Mouse (Mus musculus): Measurements from ENCODE around the gene Fads6.

Fads6 gene

DNA sequence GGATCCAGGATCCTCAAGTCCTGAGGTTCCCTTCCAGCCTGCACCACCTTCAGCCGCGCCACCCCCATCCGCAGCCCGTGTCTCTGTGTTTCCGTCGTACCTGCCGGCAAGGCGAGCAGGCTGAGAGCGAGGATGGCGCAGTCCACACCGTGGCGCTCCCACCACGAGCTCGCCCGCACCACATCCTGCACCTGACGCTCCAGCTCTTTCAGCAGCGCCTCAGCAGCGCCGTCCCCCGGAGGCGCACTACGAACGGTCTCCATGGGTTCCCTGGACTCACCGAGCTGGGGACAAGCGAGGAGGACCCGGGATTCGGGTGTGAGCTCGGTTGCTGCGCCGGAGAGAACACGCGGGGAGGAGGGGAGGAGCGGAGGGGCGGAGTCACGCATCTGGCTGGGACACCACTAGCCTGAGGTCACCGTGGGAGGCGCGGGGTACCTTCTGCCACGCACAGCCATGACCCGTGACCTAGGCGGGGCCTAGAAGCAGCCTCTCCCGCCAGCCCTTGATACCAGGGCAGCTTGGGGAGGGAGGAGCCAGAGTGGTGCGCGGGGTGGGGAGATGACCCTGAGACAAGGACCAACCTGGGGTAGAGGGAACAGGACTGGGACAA lies at the start of gene Fads6:
Fads6 (minus strand) TSS at position 450 of the 613 bp plus-strand sequence.
- peak; percentile 56 to 59 for DNase-seq (ENCODE audit: low spot score in 2 of 2)

DNA sequence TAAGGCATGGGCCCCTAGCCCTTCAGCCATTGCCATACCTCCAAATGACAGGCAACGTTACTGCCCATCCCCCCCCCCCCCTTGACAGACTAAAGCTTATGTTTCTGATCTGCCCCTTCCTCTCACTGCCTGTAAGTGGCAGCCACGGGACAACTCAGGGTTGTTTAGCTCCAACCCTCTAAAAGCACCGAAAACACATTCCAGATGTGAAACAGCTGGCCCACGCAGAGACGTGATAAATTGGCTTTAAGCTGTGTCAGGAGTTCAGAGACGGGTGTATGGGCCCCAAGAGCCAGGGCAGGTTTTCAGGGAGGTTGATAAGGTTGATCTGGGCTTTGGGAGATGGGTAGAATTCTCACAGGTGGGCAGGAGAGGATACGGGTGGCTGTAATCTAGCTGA lies 48.1 kb upstream of the Fads6 start:
- no peak for DNase-seq (ENCODE audit: low spot score in 2 of 2)

GRCm38 (mm10) chr11:115344967-115345366 lies 47.5 kb upstream of the Fads6 start:
- DNase-seq (ENCODE audit: low spot score in 2 of 2): no peak

- DNase-seq (ENCODE audit: low spot score in 2 of 2): no peak
These were observed 44.4 kb upstream of the Fads6 start for GRCm38 (mm10) chr11:115341866-115342265.

DNA sequence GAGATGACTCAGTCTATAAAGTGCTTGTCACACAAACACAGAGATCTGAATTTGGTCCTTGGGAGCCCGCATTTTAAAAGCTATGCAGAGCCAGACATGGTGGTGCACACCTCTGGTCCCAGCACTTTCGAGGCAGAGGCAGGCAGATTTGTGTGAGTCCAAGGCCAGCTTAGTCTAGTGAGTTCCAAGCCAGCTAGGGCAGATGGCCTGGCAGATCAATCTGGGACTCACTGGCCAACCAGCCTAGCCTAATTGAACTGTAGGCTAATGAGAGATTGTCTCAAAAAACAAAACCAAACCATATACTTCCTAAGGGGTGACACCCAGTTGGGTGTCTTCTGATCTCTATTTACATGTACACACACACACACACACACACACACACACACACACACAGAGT lies 43.8 kb upstream of the Fads6 start:
- DNase-seq (ENCODE audit: low spot score in 2 of 2): no peak

- no peak for DNase-seq (ENCODE audit: low spot score in 2 of 2)
These were observed 40.4 kb upstream of the Fads6 start for GRCm38 (mm10) chr11:115337826-115338225.

DNA sequence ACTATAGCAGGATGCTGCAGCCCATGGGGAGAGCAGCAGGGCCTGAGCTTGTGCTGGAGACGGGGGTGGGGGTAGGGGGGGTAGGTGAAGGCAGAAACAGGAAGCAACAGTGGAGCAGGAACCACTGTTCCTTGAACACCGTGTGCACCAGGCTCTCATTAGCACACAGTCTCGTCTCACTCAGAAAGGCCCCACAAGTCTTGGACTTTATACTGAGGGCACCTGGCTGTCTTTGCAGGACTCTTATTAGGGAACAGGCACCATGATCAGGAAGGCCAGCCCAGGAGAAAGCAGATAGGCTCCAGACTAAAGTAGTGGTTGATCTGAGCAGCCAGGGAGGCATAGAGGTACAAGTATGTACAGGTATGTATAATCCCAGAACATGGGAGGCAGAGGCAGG lies 39.9 kb upstream of the Fads6 start:
- no peak for DNase-seq (ENCODE audit: low spot score in 2 of 2)

GRCm38 (mm10) chr11:115336115-115336514 lies 38.7 kb upstream of the Fads6 start:
- no peak for DNase-seq (ENCODE audit: low spot score in 2 of 2)

DNA sequence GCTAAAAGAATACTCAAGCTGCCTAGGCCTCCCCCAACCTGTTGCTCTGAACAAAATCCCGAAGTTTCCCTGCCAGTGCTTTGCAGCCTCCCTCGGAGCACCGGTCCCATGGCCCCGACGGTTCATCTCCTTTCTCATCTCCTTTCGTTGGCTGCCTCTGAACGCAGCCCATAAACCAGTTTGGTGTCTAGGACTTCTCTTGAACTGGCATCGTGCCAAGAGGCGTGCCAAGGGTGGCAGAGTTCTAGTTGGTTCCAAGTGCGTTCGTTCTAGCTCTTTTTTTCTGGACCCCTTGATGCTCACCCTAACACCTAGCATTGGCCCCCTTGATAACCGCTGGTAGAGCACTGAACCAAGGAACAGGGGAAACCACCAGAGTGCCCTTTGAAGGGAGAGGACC lies 37.8 kb upstream of the Fads6 start:
- DNase-seq (ENCODE audit: low spot score in 2 of 2): no peak

DNA sequence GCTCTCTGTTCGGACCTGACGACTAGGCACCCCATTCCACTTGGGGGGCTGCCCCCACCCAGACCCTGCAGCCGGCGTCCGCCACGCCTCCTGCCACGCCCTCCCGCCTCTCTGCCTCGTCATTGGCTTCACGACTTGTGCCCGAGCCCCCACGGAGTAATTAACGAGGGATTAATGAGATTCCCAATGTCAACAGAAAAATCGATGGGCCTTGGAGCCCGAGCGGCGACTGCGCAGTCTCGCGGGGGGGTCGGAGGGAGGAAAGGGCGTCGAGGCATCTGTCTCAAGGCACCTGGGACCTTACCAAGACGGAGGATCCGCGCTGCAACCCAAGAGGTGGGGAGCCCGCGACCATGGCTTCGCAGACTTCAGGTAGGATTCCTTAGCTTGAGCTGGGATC lies 37.1 kb upstream of the Fads6 start, which contains the start of gene Otop3:
Otop3 (plus strand) TSS at position 201 of the 400 bp plus-strand sequence.
- no peak for DNase-seq (ENCODE audit: low spot score in 2 of 2)

DNA sequence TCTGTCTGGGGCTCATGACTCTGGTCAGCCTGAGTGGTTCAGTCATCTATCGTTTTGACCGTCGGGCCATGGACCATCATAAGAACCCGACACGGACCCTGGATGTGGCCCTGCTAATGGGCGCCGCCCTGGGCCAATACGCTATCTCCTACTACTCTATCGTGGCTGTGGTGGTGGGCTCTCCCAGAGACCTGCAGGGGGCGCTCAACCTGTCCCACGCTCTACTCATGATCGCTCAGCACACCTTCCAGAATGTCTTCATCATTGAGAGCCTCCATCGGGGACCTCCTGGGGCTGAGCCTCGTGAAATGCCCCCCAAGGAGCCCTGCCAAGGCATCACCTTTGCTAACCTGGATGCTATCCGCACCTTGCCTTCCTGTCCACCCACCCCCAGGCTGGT lies 31.9 kb upstream of the Fads6 start:
- DNase-seq (ENCODE audit: low spot score in 2 of 2): no peak

GRCm38 (mm10) chr11:115326730-115327129 lies 29.3 kb upstream of the Fads6 start:
- DNase-seq (ENCODE audit: low spot score in 2 of 2): no peak

DNA sequence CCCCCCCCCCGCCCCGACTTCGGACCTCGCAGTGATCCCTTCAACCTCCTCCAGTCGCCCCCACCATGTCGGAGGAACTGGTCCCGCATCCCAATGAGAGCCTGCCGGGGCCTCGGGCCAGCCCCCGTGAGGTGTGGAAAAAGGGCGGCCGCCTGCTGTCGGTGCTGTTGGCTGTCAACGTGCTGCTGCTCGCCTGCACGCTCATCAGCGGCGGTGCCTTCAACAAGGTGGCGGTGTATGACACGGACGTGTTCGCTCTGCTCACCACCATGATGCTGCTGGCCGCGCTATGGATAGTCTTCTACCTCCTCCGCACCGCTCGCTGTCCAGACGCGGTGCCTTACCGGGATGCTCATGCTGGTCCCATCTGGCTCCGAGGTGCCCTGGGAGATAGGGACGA lies 25.9 kb upstream of the Fads6 start:
- DNase-seq (ENCODE audit: low spot score in 2 of 2): no peak

DNA sequence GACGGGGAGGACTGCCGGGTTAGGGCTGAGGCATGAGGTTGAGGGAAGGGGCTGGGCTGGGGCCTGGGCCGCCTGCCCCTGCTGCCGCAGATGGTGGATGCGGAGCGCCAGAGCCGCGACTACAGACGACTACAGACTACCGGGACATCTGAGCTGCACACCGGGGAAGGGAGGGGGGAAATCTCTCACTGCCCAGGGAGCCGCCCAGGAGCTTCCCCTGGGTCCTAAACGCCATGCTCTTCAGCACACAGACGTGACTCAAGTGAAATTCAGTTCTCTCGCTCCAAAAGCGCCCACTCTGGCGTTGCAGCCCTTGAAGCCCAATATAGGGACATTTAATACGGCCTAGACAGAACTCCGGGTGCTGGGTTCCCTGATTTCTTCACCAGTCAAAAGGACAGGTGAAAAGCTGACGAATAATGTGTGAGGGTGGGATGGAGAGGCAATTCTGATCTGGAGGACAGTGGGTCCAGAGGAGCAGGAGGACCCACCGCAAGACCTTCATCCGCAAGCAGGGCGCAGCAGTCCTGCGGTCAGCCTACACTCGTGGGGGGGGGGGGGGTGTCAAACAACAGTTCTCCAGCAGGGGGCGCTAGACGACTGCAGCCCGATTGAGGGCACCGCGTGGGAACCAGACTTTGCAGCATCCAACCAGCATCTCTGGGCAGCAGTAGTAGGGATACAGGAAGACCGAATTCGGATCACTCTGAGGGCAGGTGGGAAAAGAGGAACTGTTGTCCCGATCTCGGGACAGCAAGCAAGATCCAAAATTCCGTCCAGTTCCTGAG lies 24.6 kb upstream of the Fads6 start, which contains the start of gene Ush1g:
Ush1g (minus strand) TSS at position 136 of the 788 bp plus-strand sequence.
- no peak for DNase-seq (ENCODE audit: low spot score in 2 of 2)

- DNase-seq (ENCODE audit: low spot score in 2 of 2): no peak
These were observed 22.4 kb upstream of the Fads6 start for GRCm38 (mm10) chr11:115319704-115320383.

DNA sequence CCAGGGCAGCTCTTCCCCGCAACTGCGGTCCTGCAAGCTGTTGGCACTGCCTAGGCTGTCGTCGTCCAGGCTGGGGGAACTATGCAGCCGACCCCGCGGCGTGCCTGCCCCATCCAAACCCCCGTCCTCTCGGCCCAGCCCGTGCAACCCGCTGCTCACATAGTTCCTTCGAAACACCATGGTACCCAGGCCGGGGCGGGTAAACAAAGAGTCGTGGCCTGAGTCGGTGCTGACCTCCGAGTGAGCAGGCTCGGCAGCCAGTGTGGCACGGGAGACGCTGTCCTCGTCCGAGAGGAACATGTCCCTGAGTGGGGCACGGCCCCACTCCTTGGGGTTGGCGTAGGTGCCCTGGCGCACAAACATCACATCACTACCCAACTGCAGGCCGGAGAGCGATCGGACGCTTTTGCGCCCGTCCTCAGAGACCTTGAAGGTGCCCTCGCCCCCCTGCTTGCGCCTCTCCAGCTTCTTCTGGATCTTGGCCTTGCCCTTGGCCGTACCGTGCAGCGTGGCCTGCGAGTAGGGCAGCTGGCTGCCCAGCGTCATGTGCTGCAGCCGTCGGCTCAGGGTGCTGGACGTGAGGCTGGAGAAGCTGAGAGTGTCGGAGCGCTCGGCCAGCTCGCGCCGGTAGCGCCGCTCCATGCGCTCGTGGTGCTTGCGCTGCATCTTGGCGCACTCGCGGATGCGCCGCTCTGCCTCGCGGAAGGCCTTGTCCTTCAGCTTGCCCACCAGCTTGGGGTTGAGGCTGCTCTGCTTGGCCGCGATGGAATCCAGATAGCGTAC lies 21.0 kb upstream of the Fads6 start:
- no peak for DNase-seq (ENCODE audit: low spot score in 2 of 2)

GRCm38 (mm10) chr11:115317204-115317603 lies 19.7 kb upstream of the Fads6 start:
- no peak for DNase-seq (ENCODE audit: low spot score in 2 of 2)

DNA sequence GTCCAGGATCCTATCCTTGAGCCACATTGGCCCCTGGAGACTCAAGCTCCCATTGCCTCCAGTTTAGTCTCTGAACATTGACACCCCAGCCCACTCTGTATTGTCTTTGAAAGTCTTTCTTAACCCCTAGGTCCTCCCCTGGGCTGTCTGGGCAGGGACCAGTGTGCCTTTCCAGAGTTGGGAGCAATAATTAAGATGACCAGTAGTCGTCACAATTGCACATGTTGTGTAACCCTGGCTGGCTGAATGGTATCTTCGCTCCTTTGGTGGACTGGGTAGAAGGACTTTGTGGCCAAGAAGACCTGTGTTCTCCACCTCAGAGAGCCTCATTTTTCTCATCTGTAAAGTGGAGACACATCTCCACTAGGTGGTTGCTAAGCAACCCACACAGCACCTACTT lies 16.8 kb upstream of the Fads6 start:
- DNase-seq (ENCODE audit: low spot score in 2 of 2): no peak

- DNase-seq (ENCODE audit: low spot score in 2 of 2): no peak
These were observed 11.3 kb upstream of the Fads6 start for GRCm38 (mm10) chr11:115308781-115309180.

DNA sequence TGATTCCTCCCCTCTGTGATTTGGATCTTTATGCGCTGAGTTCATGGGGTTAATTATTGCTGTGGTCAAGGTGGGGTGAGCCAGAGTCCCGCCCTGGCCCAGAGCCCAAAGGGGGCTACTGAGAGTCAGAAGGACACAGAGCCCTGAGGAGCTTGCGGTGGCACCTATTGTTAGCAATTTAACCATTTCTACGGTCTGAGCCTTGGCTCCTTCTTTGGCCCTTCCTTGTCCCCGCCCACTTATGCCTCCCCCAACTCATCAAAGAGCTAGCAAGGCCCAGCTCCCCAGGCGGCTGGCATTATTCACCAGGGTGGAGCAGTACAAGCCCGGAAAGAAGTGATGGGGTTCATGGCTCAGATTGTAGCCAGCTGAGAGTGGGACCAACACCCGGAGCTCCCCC lies 9.4 kb upstream of the Fads6 start, which contains the start of gene Otop2:
Otop2 (plus strand) TSS at position 301 of the 400 bp plus-strand sequence.
- DNase-seq (ENCODE audit: low spot score in 2 of 2): no peak

DNA sequence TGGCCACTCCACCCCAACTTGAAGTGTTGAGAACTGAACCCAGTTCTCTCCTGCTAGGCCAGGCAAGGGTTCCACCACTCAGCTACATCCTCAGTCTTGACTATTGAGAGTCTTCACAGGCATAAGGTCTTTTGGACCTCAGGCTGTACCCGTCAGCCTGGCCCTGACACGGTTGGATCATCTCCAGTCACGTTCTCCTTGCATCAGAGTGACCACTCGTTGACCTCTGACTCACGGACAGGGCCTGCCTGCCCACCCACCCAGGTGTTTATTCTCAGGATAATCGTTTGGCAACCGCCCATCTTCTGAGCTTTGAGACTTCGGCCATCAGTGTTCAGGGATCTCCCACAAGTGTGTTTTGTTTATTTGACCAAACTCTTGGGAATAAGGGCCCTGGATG lies 5.7 kb upstream of the Fads6 start:
- no peak for DNase-seq (ENCODE audit: low spot score in 2 of 2)

DNA sequence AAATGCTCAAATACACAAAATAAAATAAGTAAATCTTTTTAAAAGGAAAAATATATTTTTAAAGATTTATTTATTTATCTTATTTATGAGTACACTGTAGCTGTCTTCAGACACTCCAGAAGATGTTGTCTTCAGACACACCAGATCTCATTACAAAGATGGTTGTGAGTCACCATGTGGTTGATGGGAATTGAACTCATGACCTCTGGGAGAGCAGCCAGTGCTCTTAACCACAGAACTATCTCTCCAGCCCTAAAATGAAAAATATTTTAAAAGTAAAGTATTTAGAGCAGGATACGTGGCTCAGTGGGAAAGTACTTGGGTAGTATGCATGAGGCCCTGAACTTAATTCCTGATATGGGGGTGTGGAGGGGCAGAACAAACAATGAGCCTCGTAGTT lies 3.9 kb upstream of the Fads6 start:
- DNase-seq (ENCODE audit: low spot score in 2 of 2): no peak
